Mouse (Mus musculus) ES-Bruce4 (cell line): ENCODE measurements around the gene Cnpy3.

Experiments
- CTCF ChIP-seq: IDR thresholded peaks from one replicate; pipeline ENCODE4 v1.8.1; 2011; ENCODE audit warnings: low read depth, low read length
- POLR2A ChIP-seq: IDR thresholded peaks from one replicate; pipeline ENCODE4 v1.8.1; 2011; ENCODE audit warnings: low read length; ENCODE audit not compliant: insufficient read depth

DNA sequence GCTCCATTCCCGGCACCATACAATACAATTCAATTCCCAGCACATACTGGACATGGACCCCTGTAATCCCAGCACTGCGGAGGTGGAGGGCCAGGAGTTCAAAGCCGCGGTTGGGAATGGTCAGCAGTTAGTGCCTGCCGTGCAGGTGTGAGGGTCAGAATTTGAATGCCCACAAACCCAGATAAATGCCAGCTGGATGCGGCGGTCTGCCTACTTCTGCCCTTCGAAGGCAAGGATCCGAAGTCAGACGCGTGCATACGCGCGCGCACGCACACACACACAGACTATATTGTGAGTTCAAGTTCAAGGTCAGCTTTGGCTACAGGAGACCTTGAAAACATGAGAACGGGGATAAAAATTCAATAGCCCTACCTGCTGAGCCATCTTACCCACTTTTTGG lies 19.6 kb upstream of the Cnpy3 start:
- TF ChIP-seq CTCF, result no peak
- no peak for TF ChIP-seq POLR2A
